28 mouse cellular contexts compared by ENCODE assay signal in genomic region chr5:148849516-148849915, GRCm38 (mm10).
DNase-seq lines count a peak whose midpoint lies in the region; ATAC-seq lines count a peak whose summit lies in the region.
"Had no signal": no experiment of that assay in that cellular context is flagged by ENCODE, and none has a peak within 500 bp of the region (broad histone marks: within the 10 kb centered on the region; RNA-seq: fewer than 3 reads in every experiment).

No protein-coding gene starts in this region.

- no peak overlapping the region for H3K4me3 ChIP-seq in forebrain, embryonic 15.5 days
- H3K4me3 ChIP-seq: heart, adult 2 months; heart, embryonic 12.5 days; hindbrain, embryonic 15.5 days; liver, embryonic 15.5 days; lung, embryonic 15.5 days; myocyte; neural tube, embryonic 13.5 days had no signal

- DNase-seq in adrenal gland, postnatal 25 days = peak; percentile 12
- no peak for DNase-seq in adrenal gland, adult 18-20 months (ENCODE audit: low spot score in 2 of 2)
- peak; percentile 22 for DNase-seq in kidney, adult 9 months
- no peak for DNase-seq in kidney, adult 11 months
- DNase-seq in Muller cell, postnatal 12 days (ENCODE audit: inconsistent ontology term) = peak; percentile 14
- DNase-seq in lung, postnatal 36 days = no peak
- DNase-seq: B cell, adult 2 months; cerebellum, adult 18-20 months; cerebellum, postnatal 25 days; heart, adult 2 months; heart, postnatal 4 days; kidney, postnatal 10 days; layer of hippocampus, postnatal 36 days; liver; right cerebral cortex, postnatal 4 days; thymus, adult 2 months; thymus, postnatal 36 days had no signal

- H3K36me3 ChIP-seq in forebrain, embryonic 15.5 days = no peaks in the 10 kb centered on the region
- H3K36me3 ChIP-seq: heart, embryonic 12.5 days; hindbrain, embryonic 15.5 days; liver, embryonic 15.5 days; lung, embryonic 15.5 days; neural tube, embryonic 13.5 days had no signal

- H3K4me2 ChIP-seq in forebrain, embryonic 15.5 days (replicated peaks) = no peak overlapping the region
- H3K4me2 ChIP-seq: heart, embryonic 12.5 days; hindbrain, embryonic 15.5 days; liver, embryonic 15.5 days; lung, embryonic 15.5 days; midbrain, embryonic 11.5 days; neural tube, embryonic 13.5 days had no signal

- 81% methylated on average over 6 of the region's 6 CpGs for WGBS in forebrain, embryonic 15.5 days

- no peak overlapping the region for H3K9ac ChIP-seq in forebrain, embryonic 15.5 days (replicated peaks)
- H3K9ac ChIP-seq: heart, embryonic 12.5 days; hindbrain, embryonic 15.5 days; liver, embryonic 15.5 days; lung, embryonic 15.5 days; neural tube, embryonic 13.5 days had no signal

- H3K9me3 ChIP-seq in forebrain, embryonic 15.5 days = no peaks in the 10 kb centered on the region
- H3K9me3 ChIP-seq: heart, embryonic 12.5 days; hindbrain, embryonic 15.5 days; lung, embryonic 15.5 days had no signal

- no peak for ATAC-seq in forebrain, embryonic 15.5 days (replicated peaks)
- ATAC-seq: forebrain, embryonic 16.5 days; inflammation-experienced regulatory T-cells, adult 6 months; midbrain, embryonic 16.5 days had no signal

- no peaks in the 10 kb centered on the region for H3K27me3 ChIP-seq in forebrain, embryonic 15.5 days
- H3K27me3 ChIP-seq: heart, embryonic 12.5 days; hindbrain, embryonic 15.5 days; liver, embryonic 15.5 days; lung, embryonic 15.5 days; neural tube, embryonic 13.5 days had no signal

- no peaks in the 10 kb centered on the region for H3K4me1 ChIP-seq in forebrain, embryonic 15.5 days
- H3K4me1 ChIP-seq: heart, embryonic 12.5 days; liver, embryonic 15.5 days; lung, embryonic 15.5 days; neural tube, embryonic 13.5 days had no signal

- H3K27ac ChIP-seq in forebrain, embryonic 15.5 days (replicated peaks) = no peak overlapping the region
- H3K27ac ChIP-seq: heart, adult 2 months; hindbrain, embryonic 15.5 days; liver, embryonic 15.5 days; lung, embryonic 15.5 days; neural tube, embryonic 13.5 days had no signal

Comparison
In these comparisons a context has a peak if more than half of its experiments do, and no peak if none do; other contexts are left out.
1. DNase-seq: peak in adrenal gland, postnatal 25 days (single experiment), kidney, adult 9 months (single experiment) and Muller cell, postnatal 12 days (single experiment); none in adrenal gland, adult 18-20 months (0 of 2), kidney, adult 11 months (single experiment) and lung, postnatal 36 days (single experiment).